Mouse (Mus musculus) neural tube, embryonic 10.5 days (tissue): ENCODE data around the gene Pygo1.

ENCODE experiments used
- DNase-seq: peaks from one replicate; pipeline ENCODE4 v3.0.0-alpha.2; 2017; ENCODE audit warnings: low spot score; ENCODE audit errors: extremely low spot score

The Pygo1 gene

GRCm38 (mm10) chr9:72935309-72935708, 9.9 kb downstream of the Pygo1 start:
- DNase-seq, result no peak

GRCm38 (mm10) chr9:72936301-72936700, 10.9 kb downstream of the Pygo1 start:
- DNase-seq, result no peak

GRCm38 (mm10) chr9:72943424-72943823, 18.0 kb downstream of the Pygo1 start:
- DNase-seq, result no peak

GRCm38 (mm10) chr9:72944286-72944685, 18.8 kb downstream of the Pygo1 start:
- no peak for DNase-seq

GRCm38 (mm10) chr9:72947010-72947409, 21.6 kb downstream of the Pygo1 start:
- DNase-seq, result no peak

GRCm38 (mm10) chr9:72949572-72949971, 24.1 kb downstream of the Pygo1 start:
- DNase-seq, result no peak

- peak; percentile 29 for DNase-seq
Observed at GRCm38 (mm10) chr9:72954746-72955145, 29.3 kb downstream of the Pygo1 start.

GRCm38 (mm10) chr9:72955546-72955945, 30.1 kb downstream of the Pygo1 start:
- DNase-seq, result peak; percentile 59

- DNase-seq, result peak; percentile 88
Observed at GRCm38 (mm10) chr9:72958521-72959450, 33.3 kb downstream of the Pygo1 start, which contains the start of the genes Dyx1c1 and Gm44503. Gene Dyx1c1, plus strand, starts transcription at chr9:72958785. Gene Gm44503, plus strand, starts transcription at chr9:72958852.

GRCm38 (mm10) chr9:72961346-72961745, 35.9 kb downstream of the Pygo1 start:
- DNase-seq, result no peak

- no peak for DNase-seq
Observed at GRCm38 (mm10) chr9:72961959-72962358, 36.5 kb downstream of the Pygo1 start.

- no peak for DNase-seq
Observed at GRCm38 (mm10) chr9:72968349-72969061, 43.1 kb downstream of the Pygo1 start.

- no peak for DNase-seq
Observed at GRCm38 (mm10) chr9:72969874-72970273, 44.4 kb downstream of the Pygo1 start.

- DNase-seq, result no peak
Observed at GRCm38 (mm10) chr9:72972435-72972834, 47.0 kb downstream of the Pygo1 start.

- no peak for DNase-seq
Observed at GRCm38 (mm10) chr9:72972984-72973383, 47.5 kb downstream of the Pygo1 start.

- DNase-seq, result no peak
Observed at GRCm38 (mm10) chr9:72974734-72975133, 49.3 kb downstream of the Pygo1 start.

- no peak for DNase-seq
Observed at GRCm38 (mm10) chr9:72975242-72975641, 49.8 kb downstream of the Pygo1 start.

- DNase-seq, result no peak
Observed at GRCm38 (mm10) chr9:72983066-72983465, 57.6 kb downstream of the Pygo1 start.

- DNase-seq, result peak; percentile 97
Observed at GRCm38 (mm10) chr9:72985250-72986220, 60.1 kb downstream of the Pygo1 start, which contains the start of the genes Ccpg1os and Ccpg1. Gene Ccpg1os, minus strand, starts transcription at chr9:72985382. Gene Ccpg1, plus strand, starts transcription at chr9:72985429.

- DNase-seq, result no peak
Observed at GRCm38 (mm10) chr9:72987703-72988102, 62.3 kb downstream of the Pygo1 start.

- DNase-seq, result no peak
Observed at GRCm38 (mm10) chr9:72988706-72989105, 63.3 kb downstream of the Pygo1 start.
